Mouse (Mus musculus): ENCODE measurements around the gene Kcnq1.

- no peak for TF ChIP-seq ZC3H11A (IDR thresholded peaks at IDR 0.05; ENCODE audit: low read depth, low read length)
- no peak for TF ChIP-seq KAT2A (conservative IDR thresholded peaks at IDR 0.05; ENCODE audit: low read depth, low read length)
- TF ChIP-seq POLR2AphosphoS2 (IDR thresholded peaks at IDR 0.05; ENCODE audit: low read length) = no peak
- TF ChIP-seq CTCF (IDR thresholded peaks at IDR 0.05 in 2 of 3, conservative IDR thresholded peaks at IDR 0.05 in 1 of 3; ENCODE audit: control insufficient read depth in 1 of 3, insufficient read depth in 1 of 3, low read depth in 2 of 3, low read length in 3 of 3, poor library complexity in 1 of 3, severe bottlenecking in 1 of 3) = no peak
- no peak for TF ChIP-seq POLR2A (IDR thresholded peaks at IDR 0.05; ENCODE audit: control insufficient read depth in 1 of 2, insufficient read depth in 1 of 2, low read depth in 1 of 2, low read length in 2 of 2, poor library complexity in 1 of 2)
- no peak for TF ChIP-seq HCFC1 (IDR thresholded peaks at IDR 0.05; ENCODE audit: low read depth, low read length)
- no peak for TF ChIP-seq JUND (IDR thresholded peaks at IDR 0.05; ENCODE audit: low read depth, low read length)
- TF ChIP-seq MEF2A (IDR thresholded peaks at IDR 0.05; ENCODE audit: extremely low read depth, insufficient replicate concordance, low read depth, low read length, poor library complexity, severe bottlenecking) = no peak
- no peak for TF ChIP-seq ZNF384 (IDR thresholded peaks at IDR 0.05; ENCODE audit: low read depth, low read length)
- no peak for TF ChIP-seq RAD21 (IDR thresholded peaks at IDR 0.05; ENCODE audit: low read depth, low read length)
- TF ChIP-seq E2F4 (IDR thresholded peaks at IDR 0.05; ENCODE audit: borderline replicate concordance, low read depth, low read length) = no peak
- no peak for TF ChIP-seq EP300 (IDR thresholded peaks at IDR 0.05; ENCODE audit: low read depth in 1 of 2, low read length in 2 of 2)
- TF ChIP-seq TCF12 (IDR thresholded peaks at IDR 0.05; ENCODE audit: low read depth, low read length) = no peak
- TF ChIP-seq ELF1 (IDR thresholded peaks at IDR 0.05; ENCODE audit: low read depth, low read length) = no peak
Observed at GRCm38 (mm10) chr7:143380466-143381073, 274.4 kb downstream of the Kcnq1 start.

Measured in MEL (cell line).